Mouse (Mus musculus) Patski (cell line): ENCODE measurements at regions not wholly inside any gene's neighbourhood (a gene's known extent, or its start where the extent isn't known, plus 50 kb on each side); places are given as distances from the start of the nearest gene placed in this dataset.
A peak's percentile ranks its signal among the peaks of the same experiment; 100 is the strongest.
"Not testable (repeated sequence)": the region's sequence is repeated elsewhere in the genome, so short reads cannot be mapped to it uniquely, and the experiment has no call there.

Source experiments
- ATAC-seq: fragments of 100-300 bp; one replicate; pipeline ENCODE4 v1.8.0; 2021
- CTCF ChIA-PET: fragments of 350-600 bp; sonication (Branson Sonifier 250); formaldehyde crosslinking; loops from one replicate; lab custom pipeline; 2022; ENCODE audit warnings: inconsistent platforms; lab: Charles Lee
- POLR2A ChIA-PET: fragments of 350-600 bp; sonication (Branson Sonifier 250); formaldehyde crosslinking; loops from one replicate; lab custom pipeline; 2022; ENCODE audit warnings: antibody characterized with exemption, inconsistent platforms; lab: Charles Lee
- DNase-seq: peaks from one replicate; pipeline ENCODE4 v3.0.0-alpha.2; 2011; ENCODE audit warnings: low read depth, low spot score
- H3K27me3 ChIP-seq: fragments of 371-371 bp; one replicate; pipeline ENCODE4 v1.5.1; 2021
- CTCF ChIP-seq: fragments of 100-300 bp; IDR thresholded peaks from one replicate; pipeline ENCODE4 v1.5.1; 2021
- in situ Hi-C: fragments of 300-500 bp; cut with MboI; formaldehyde crosslinking; loops from 3 replicates; pipeline ENCODE4 v1.11.1; 2018; ENCODE audit warnings: low pct_unique_long_range_greater_than_20kb, mixed read lengths

- ATAC-seq, CTCF ChIA-PET, H3K27me3 ChIP-seq, in situ Hi-C loops, POLR2A ChIA-PET, DNase-seq: not testable (repeated sequence)
Observed at GRCm38 (mm10) chr12:18327136-18327535, 187.2 kb upstream of the 5730507C01Rik start.

GRCm38 (mm10) chr12:18346692-18347091 lies 167.6 kb upstream of the 5730507C01Rik start:
- H3K27me3 ChIP-seq, in situ Hi-C loops, POLR2A ChIA-PET, CTCF ChIA-PET: not testable (repeated sequence)
- ATAC-seq (peak; percentile 100), DNase-seq (peak; percentile 35)

- in situ Hi-C loops, result not testable (repeated sequence)
Observed at GRCm38 (mm10) chr12:18347122-18347521, 167.2 kb upstream of the 5730507C01Rik start.

DNA sequence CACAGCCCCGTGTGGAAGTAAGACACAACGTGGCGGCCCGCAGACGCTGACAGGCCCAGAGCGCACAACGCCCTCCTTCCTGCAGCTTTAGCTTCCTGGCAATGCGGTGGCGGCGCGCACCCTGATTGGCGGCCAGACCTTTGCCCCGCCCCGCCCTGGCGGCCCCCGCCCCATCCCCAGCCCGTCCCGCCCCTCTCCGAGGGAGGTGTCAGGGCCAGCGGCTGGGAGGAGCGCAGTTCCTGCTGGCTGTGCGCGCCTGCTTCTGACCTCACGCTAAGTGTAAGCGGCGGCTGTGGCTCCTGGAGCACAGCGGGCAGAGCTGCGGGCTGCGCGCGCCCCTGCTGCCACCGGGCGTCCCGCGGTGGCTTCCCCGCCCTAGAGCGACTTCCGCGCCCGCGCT lies 127.1 kb upstream of the 5730507C01Rik start:
- in situ Hi-C loops, result no loop called here
- POLR2A ChIA-PET, result no interaction called here
- H3K27me3 ChIP-seq, result no peaks in the 10 kb centered on the region
- CTCF ChIA-PET, result no interaction called here
- ATAC-seq (no peak), DNase-seq (no peak)
- no peak for TF ChIP-seq CTCF

More at GRCm38 (mm10) chr12:18347122-18347521, 167.2 kb upstream of the 5730507C01Rik start:
- CTCF ChIA-PET, H3K27me3 ChIP-seq, DNase-seq, POLR2A ChIA-PET: not testable (repeated sequence)
- ATAC-seq, result peak; percentile 100

- DNase-seq, result no peak
- ChIA-PET CTCF (no interaction called here), POLR2A (no interaction called here)
- no peaks in the 10 kb centered on the region for H3K27me3 ChIP-seq
- no peak for ATAC-seq
- no peak for TF ChIP-seq CTCF
- in situ Hi-C loops, result no loop called here
Observed at GRCm38 (mm10) chr12:18387821-18388220, 126.5 kb upstream of the 5730507C01Rik start.
